Mouse (Mus musculus) forebrain, embryonic 12.5 days (tissue): ENCODE results near the gene Spp1. TPM values are rescaled to one million over a fixed set of nuclear protein-coding genes. Genes with fewer than 3 reads are reported as not detected.

ENCODE experiments used
- ATAC-seq: fragments of 200-750 bp; cut with Nextera tagmentation; 2 replicates; pipeline ENCODE4 v1.8.0; 2017; ENCODE audit warnings: moderate TSS enrichment; ENCODE audit not compliant: low FRiP score
- H3K27ac ChIP-seq: fragments of 300-500 bp; sonication (generic); 2 replicates; pipeline ENCODE4 v1.5.1; 2016; ENCODE audit warnings: mild to moderate bottlenecking
- H3K27me3 ChIP-seq: fragments of 300-500 bp; sonication (generic); 2 replicates; pipeline ENCODE4 v1.6.1; 2016; ENCODE audit warnings: mild to moderate bottlenecking
- H3K36me3 ChIP-seq: fragments of 300-500 bp; sonication (generic); replicated peaks from 2 replicates; pipeline ENCODE4 v1.6.1; 2016; ENCODE audit warnings: mild to moderate bottlenecking
- H3K4me1 ChIP-seq: fragments of 300-500 bp; sonication (generic); 2 replicates; pipeline ENCODE4 v1.6.1; 2016
- H3K4me2 ChIP-seq: fragments of 300-500 bp; sonication (generic); 2 replicates; pipeline ENCODE4 v1.6.1; 2016; ENCODE audit warnings: mild to moderate bottlenecking, moderate library complexity
- H3K4me3 ChIP-seq: fragments of 300-500 bp; sonication (generic); replicated peaks from 2 replicates; pipeline ENCODE4 v1.5.1; 2016; ENCODE audit warnings: mild to moderate bottlenecking
- H3K9ac ChIP-seq: fragments of 300-500 bp; sonication (generic); 2 replicates; pipeline ENCODE4 v1.6.1; 2016; ENCODE audit warnings: mild to moderate bottlenecking
- H3K9me3 ChIP-seq: fragments of 300-500 bp; sonication (generic); 2 replicates; pipeline ENCODE4 v1.6.1; 2016
- WGBS: fragments of 180-500 bp; shearing (Covaris S2); methylation state at CpG from one replicate; pipeline ENCODE4 v1.1.7; 2016; 5-methylcytosine and 5-hydroxymethylcytosine counted together
- polyA plus RNA-seq: library from polyadenylated mRNA; unstranded; fragments of >200 nt; fragmentation: Nextera tagmentation; extraction: Ambion mirVana; gene quantifications from 2 replicates; pipeline ENCODE4 v1.2.1, GENCODE M21; 2016

The Spp1 gene
- polyA plus RNA-seq, 1 experiment from 2014 or later: 3.8 TPM

- 92% methylated on average over 12 of the region's 12 CpGs for WGBS
- Histone ChIP-seq H3K27ac (no peak overlapping the region), H3K9me3 (no peaks in the 10 kb centered on the region), H3K4me1 (peaks cover 6% of the 10 kb centered on the region; the same call in 1 of the 2 replicates), H3K4me3 (no peak overlapping the region), H3K27me3 (no peaks in the 10 kb centered on the region), H3K36me3 (peaks cover 49% of the 10 kb centered on the region), H3K4me2 (no peak overlapping the region), H3K9ac (no peak overlapping the region)
- no peak for ATAC-seq
Observed at GRCm38 (mm10) chr5:104465731-104466130, 30.8 kb downstream of the Spp1 start.

- H3K36me3 ChIP-seq: peaks cover 55% of the 10 kb centered on the region
- WGBS: 96% methylated on average over 16 of the region's 16 CpGs
- no peaks in the 10 kb centered on the region for H3K4me1 ChIP-seq
- H3K4me2 ChIP-seq: no peak overlapping the region
- no peak overlapping the region for H3K9ac ChIP-seq
- ATAC-seq: no peak
- H3K27me3 ChIP-seq: no peaks in the 10 kb centered on the region
- H3K27ac ChIP-seq: no peak overlapping the region
- no peaks in the 10 kb centered on the region for H3K9me3 ChIP-seq
- H3K4me3 ChIP-seq: no peak overlapping the region
Observed at GRCm38 (mm10) chr5:104466816-104467215, 31.9 kb downstream of the Spp1 start.

- Histone ChIP-seq H3K36me3 (peaks cover 66% of the 10 kb centered on the region), H3K9me3 (no peaks in the 10 kb centered on the region), H3K4me1 (no peaks in the 10 kb centered on the region), H3K4me2 (no peak overlapping the region), H3K27me3 (no peaks in the 10 kb centered on the region), H3K27ac (no peak overlapping the region), H3K9ac (no peak overlapping the region), H3K4me3 (no peak overlapping the region)
- no peak for ATAC-seq
- WGBS: 91% methylated on average over 5 of the region's 5 CpGs
Observed at GRCm38 (mm10) chr5:104468586-104468985, 33.7 kb downstream of the Spp1 start.

GRCm38 (mm10) chr5:104470981-104471391 is 36.1 kb downstream of the Spp1 start:
- peaks cover 50% of the 10 kb centered on the region for H3K36me3 ChIP-seq
- no peak for ATAC-seq
- H3K4me2 ChIP-seq: no peak overlapping the region
- no peaks in the 10 kb centered on the region for H3K4me1 ChIP-seq
- no peak overlapping the region for H3K4me3 ChIP-seq
- H3K27ac ChIP-seq: no peak overlapping the region
- no peak overlapping the region for H3K9ac ChIP-seq
- H3K27me3 ChIP-seq: no peaks in the 10 kb centered on the region
- 94% methylated on average over 5 of the region's 5 CpGs for WGBS
- H3K9me3 ChIP-seq: no peaks in the 10 kb centered on the region

GRCm38 (mm10) chr5:104472371-104472770 is 37.5 kb downstream of the Spp1 start:
- Histone ChIP-seq H3K4me2 (no peak overlapping the region), H3K27me3 (no peaks in the 10 kb centered on the region), H3K27ac (no peak overlapping the region), H3K36me3 (peaks cover 44% of the 10 kb centered on the region), H3K4me3 (no peak overlapping the region), H3K9ac (no peak overlapping the region), H3K4me1 (no peaks in the 10 kb centered on the region), H3K9me3 (no peaks in the 10 kb centered on the region)
- 93% methylated on average over 8 of the region's 8 CpGs for WGBS
- ATAC-seq: no peak

- no peaks in the 10 kb centered on the region for H3K27me3 ChIP-seq
- ATAC-seq: no peak
- no peak overlapping the region for H3K4me2 ChIP-seq
- WGBS: 90% methylated on average over 7 of the region's 7 CpGs
- H3K4me1 ChIP-seq: no peaks in the 10 kb centered on the region
- no peaks in the 10 kb centered on the region for H3K9me3 ChIP-seq
- peaks cover 67% of the 10 kb centered on the region for H3K36me3 ChIP-seq
- H3K4me3 ChIP-seq: no peak overlapping the region
- no peak overlapping the region for H3K27ac ChIP-seq
- H3K9ac ChIP-seq: no peak overlapping the region
Observed at GRCm38 (mm10) chr5:104480367-104480766, 45.4 kb downstream of the Spp1 start.

- Histone ChIP-seq H3K27me3 (no peaks in the 10 kb centered on the region), H3K4me2 (no peak overlapping the region), H3K4me1 (no peaks in the 10 kb centered on the region), H3K9ac (no peak overlapping the region), H3K27ac (no peak overlapping the region), H3K4me3 (no peak overlapping the region), H3K9me3 (no peaks in the 10 kb centered on the region), H3K36me3 (peaks cover 70% of the 10 kb centered on the region)
- ATAC-seq: no peak
- 82% methylated on average over 8 of the region's 8 CpGs for WGBS
Observed at GRCm38 (mm10) chr5:104482856-104483255, 47.9 kb downstream of the Spp1 start.

Other genes with a start within 250 kb of the Spp1 start
- 0.92 and 1.1 TPM in 2 replicates for gene Dmp1, start 232.5 kb upstream of the Spp1 start, polyA plus RNA-seq
- 0.13 TPM in 1 of 2 replicates, not detected in the other for gene Ibsp, start 135.9 kb upstream of the Spp1 start, polyA plus RNA-seq
- gene Mepe, start 109.8 kb upstream of the Spp1 start, polyA plus RNA-seq: not detected in 2 replicates
- gene Pkd2, start 24.3 kb downstream of the Spp1 start, polyA plus RNA-seq: 12.5 and 14.4 TPM in 2 replicates
- gene BC005561, start 73.2 kb downstream of the Spp1 start, polyA plus RNA-seq: 17.2 and 17.5 TPM in 2 replicates